Mouse (Mus musculus) cerebellum, adult 2 months (tissue): ENCODE data around the gene Rnf10.

Source experiments
- CTCF ChIP-seq: fragments of 200-500 bp; IDR thresholded peaks from 2 replicates; pipeline ENCODE4 v1.5.1; 2011; ENCODE audit warnings: low read depth, mild to moderate bottlenecking, control low read depth, low read length, moderate library complexity, borderline replicate concordance; ENCODE audit not compliant: insufficient read depth
- POLR2A ChIP-seq: fragments of 200-500 bp; IDR thresholded peaks from 2 replicates; pipeline ENCODE4 v1.6.1; 2011; ENCODE audit warnings: low read length, control low read depth, borderline replicate concordance; ENCODE audit not compliant: insufficient read depth

GRCm38 (mm10) chr5:115238729-115239195 is 33.9 kb downstream of the Rnf10 start:
- TF ChIP-seq CTCF (no peak), POLR2A (no peak)
